Mouse (Mus musculus): ENCODE results near the gene Iqub. TPM values are rescaled to one million over a fixed set of nuclear protein-coding genes. Genes with fewer than 3 reads are reported as not detected.

The Iqub gene
- polyA plus RNA-seq (2015; fragmentation: Nextera tagmentation; extraction: Ambion mirVana), result 2.3 and 2.8 TPM in 2 replicates

GRCm38 (mm10) chr6:24514552-24515284 lies at the start of gene Iqub:
Gene Iqub, minus strand, starts transcription at chr6:24515067.
- peak within 1 kb of the TSS; percentile 48 for H3K4me2 ChIP-seq (ENCODE audit: low read length)
- peaks cover 7% of the 10 kb centered on the region for H3K4me1 ChIP-seq (ENCODE audit: control insufficient read depth, insufficient read depth, low read depth, low read length)
- 20% methylated on average over 13 of the region's 13 CpGs for WGBS
- peak within 1 kb of the TSS; percentile 19; the same call in 1 of the 2 replicates for H3K4me3 ChIP-seq (ENCODE audit: low read length)
- H3K27ac ChIP-seq (ENCODE audit: low read depth, low read length), result no peak within 1 kb of the TSS
- peak; percentile 96 for ATAC-seq
- no peaks in the 10 kb centered on the region for H3K27me3 ChIP-seq (replicated peaks; ENCODE audit: control insufficient read depth, insufficient read depth, low read length)
- peaks cover 9% of the 10 kb centered on the region for H3K36me3 ChIP-seq (ENCODE audit: control insufficient read depth, insufficient read depth, low read length)
- no peaks in the 10 kb centered on the region for H3K9me3 ChIP-seq (ENCODE audit: control insufficient read depth, low read length)
- H3K9ac ChIP-seq (ENCODE audit: low read depth, low read length), result peak within 1 kb of the TSS; percentile 49

GRCm38 (mm10) chr6:24564081-24564480 lies 49.2 kb upstream of the Iqub start:
- Histone ChIP-seq H3K27me3 (replicated peaks; ENCODE audit: control insufficient read depth, insufficient read depth, low read length) (no peaks in the 10 kb centered on the region), H3K4me3 (ENCODE audit: low read length) (no peak overlapping the region), H3K9me3 (ENCODE audit: control insufficient read depth, low read length) (no peaks in the 10 kb centered on the region), H3K4me1 (ENCODE audit: control insufficient read depth, insufficient read depth, low read depth, low read length) (no peaks in the 10 kb centered on the region), H3K4me2 (ENCODE audit: low read length) (no peak overlapping the region), H3K27ac (ENCODE audit: low read depth, low read length) (no peak overlapping the region), H3K9ac (ENCODE audit: low read depth, low read length) (no peak overlapping the region), H3K36me3 (ENCODE audit: control insufficient read depth, insufficient read depth, low read length) (no peaks in the 10 kb centered on the region)
- no peak for ATAC-seq
- 80% methylated on average over 9 of the region's 9 CpGs for WGBS

- no peak for ATAC-seq
- H3K4me3 ChIP-seq (ENCODE audit: low read length), result no peak overlapping the region
- H3K9ac ChIP-seq (ENCODE audit: low read depth, low read length), result no peak overlapping the region
- no peaks in the 10 kb centered on the region for H3K4me1 ChIP-seq (ENCODE audit: control insufficient read depth, insufficient read depth, low read depth, low read length)
- H3K9me3 ChIP-seq (ENCODE audit: control insufficient read depth, low read length), result no peaks in the 10 kb centered on the region
- H3K4me2 ChIP-seq (ENCODE audit: low read length), result no peak overlapping the region
- WGBS, result 85% methylated on average over 2 of the region's 2 CpGs
- no peak overlapping the region for H3K27ac ChIP-seq (ENCODE audit: low read depth, low read length)
- H3K27me3 ChIP-seq (replicated peaks; ENCODE audit: control insufficient read depth, insufficient read depth, low read length), result no peaks in the 10 kb centered on the region
- H3K36me3 ChIP-seq (ENCODE audit: control insufficient read depth, insufficient read depth, low read length), result no peaks in the 10 kb centered on the region
Measured at GRCm38 (mm10) chr6:24555488-24555887, 40.6 kb upstream of the Iqub start.

GRCm38 (mm10) chr6:24554427-24555086 lies 39.7 kb upstream of the Iqub start:
- Histone ChIP-seq H3K9ac (ENCODE audit: low read depth, low read length) (no peak overlapping the region), H3K9me3 (ENCODE audit: control insufficient read depth, low read length) (no peaks in the 10 kb centered on the region), H3K27ac (ENCODE audit: low read depth, low read length) (no peak overlapping the region), H3K36me3 (ENCODE audit: control insufficient read depth, insufficient read depth, low read length) (no peaks in the 10 kb centered on the region), H3K4me3 (ENCODE audit: low read length) (no peak overlapping the region), H3K27me3 (replicated peaks; ENCODE audit: control insufficient read depth, insufficient read depth, low read length) (no peaks in the 10 kb centered on the region), H3K4me1 (ENCODE audit: control insufficient read depth, insufficient read depth, low read depth, low read length) (no peaks in the 10 kb centered on the region), H3K4me2 (ENCODE audit: low read length) (no peak overlapping the region)
- 77% methylated on average over 11 of the region's 11 CpGs for WGBS
- no peak for ATAC-seq

GRCm38 (mm10) chr6:24552046-24552445 lies 37.2 kb upstream of the Iqub start:
- no peak overlapping the region for H3K27ac ChIP-seq (ENCODE audit: low read depth, low read length)
- no peaks in the 10 kb centered on the region for H3K9me3 ChIP-seq (ENCODE audit: control insufficient read depth, low read length)
- H3K4me2 ChIP-seq (ENCODE audit: low read length), result no peak overlapping the region
- 82% methylated on average over 7 of the region's 7 CpGs for WGBS
- no peak overlapping the region for H3K9ac ChIP-seq (ENCODE audit: low read depth, low read length)
- no peak overlapping the region for H3K4me3 ChIP-seq (ENCODE audit: low read length)
- no peaks in the 10 kb centered on the region for H3K36me3 ChIP-seq (ENCODE audit: control insufficient read depth, insufficient read depth, low read length)
- H3K27me3 ChIP-seq (replicated peaks; ENCODE audit: control insufficient read depth, insufficient read depth, low read length), result no peaks in the 10 kb centered on the region
- no peak for ATAC-seq
- no peaks in the 10 kb centered on the region for H3K4me1 ChIP-seq (ENCODE audit: control insufficient read depth, insufficient read depth, low read depth, low read length)

GRCm38 (mm10) chr6:24549801-24550200 lies 34.9 kb upstream of the Iqub start:
- WGBS, result 94% methylated on average over 2 of the region's 2 CpGs

GRCm38 (mm10) chr6:24546716-24547420 lies 32.0 kb upstream of the Iqub start:
- no peaks in the 10 kb centered on the region for H3K27me3 ChIP-seq (replicated peaks; ENCODE audit: control insufficient read depth, insufficient read depth, low read length)
- H3K4me3 ChIP-seq (ENCODE audit: low read length), result no peak overlapping the region
- H3K9me3 ChIP-seq (ENCODE audit: control insufficient read depth, low read length), result no peaks in the 10 kb centered on the region
- no peak overlapping the region for H3K4me2 ChIP-seq (ENCODE audit: low read length)
- ATAC-seq, result no peak
- no peak overlapping the region for H3K9ac ChIP-seq (ENCODE audit: low read depth, low read length)
- H3K4me1 ChIP-seq (ENCODE audit: control insufficient read depth, insufficient read depth, low read depth, low read length), result no peaks in the 10 kb centered on the region
- WGBS, result 73% methylated on average over 1 of the region's 1 CpGs
- H3K27ac ChIP-seq (ENCODE audit: low read depth, low read length), result no peak overlapping the region
- no peaks in the 10 kb centered on the region for H3K36me3 ChIP-seq (ENCODE audit: control insufficient read depth, insufficient read depth, low read length)

More at GRCm38 (mm10) chr6:24549801-24550200, 34.9 kb upstream of the Iqub start:
- no peaks in the 10 kb centered on the region for H3K36me3 ChIP-seq (ENCODE audit: control insufficient read depth, insufficient read depth, low read length)
- H3K4me2 ChIP-seq (ENCODE audit: low read length), result no peak overlapping the region
- H3K4me1 ChIP-seq (ENCODE audit: control insufficient read depth, insufficient read depth, low read depth, low read length), result no peaks in the 10 kb centered on the region
- no peak for ATAC-seq
- no peak overlapping the region for H3K9ac ChIP-seq (ENCODE audit: low read depth, low read length)
- no peaks in the 10 kb centered on the region for H3K9me3 ChIP-seq (ENCODE audit: control insufficient read depth, low read length)
- H3K4me3 ChIP-seq (ENCODE audit: low read length), result no peak overlapping the region
- H3K27ac ChIP-seq (ENCODE audit: low read depth, low read length), result no peak overlapping the region
- no peaks in the 10 kb centered on the region for H3K27me3 ChIP-seq (replicated peaks; ENCODE audit: control insufficient read depth, insufficient read depth, low read length)

GRCm38 (mm10) chr6:24543119-24543591 lies 28.3 kb upstream of the Iqub start:
- WGBS, result 62% methylated on average over 6 of the region's 6 CpGs
- no peak overlapping the region for H3K9ac ChIP-seq (ENCODE audit: low read depth, low read length)
- ATAC-seq, result no peak
- no peak overlapping the region for H3K27ac ChIP-seq (ENCODE audit: low read depth, low read length)
- H3K4me2 ChIP-seq (ENCODE audit: low read length), result no peak overlapping the region
- H3K36me3 ChIP-seq (ENCODE audit: control insufficient read depth, insufficient read depth, low read length), result no peaks in the 10 kb centered on the region
- no peak overlapping the region for H3K4me3 ChIP-seq (ENCODE audit: low read length)
- H3K9me3 ChIP-seq (ENCODE audit: control insufficient read depth, low read length), result no peaks in the 10 kb centered on the region
- no peaks in the 10 kb centered on the region for H3K27me3 ChIP-seq (replicated peaks; ENCODE audit: control insufficient read depth, insufficient read depth, low read length)
- no peaks in the 10 kb centered on the region for H3K4me1 ChIP-seq (ENCODE audit: control insufficient read depth, insufficient read depth, low read depth, low read length)

GRCm38 (mm10) chr6:24542393-24542792 lies 27.5 kb upstream of the Iqub start:
- no peaks in the 10 kb centered on the region for H3K27me3 ChIP-seq (replicated peaks; ENCODE audit: control insufficient read depth, insufficient read depth, low read length)
- no peak for ATAC-seq
- H3K4me1 ChIP-seq (ENCODE audit: control insufficient read depth, insufficient read depth, low read depth, low read length), result no peaks in the 10 kb centered on the region

More at GRCm38 (mm10) chr6:24542393-24542792, 27.5 kb upstream of the Iqub start:
- Histone ChIP-seq H3K27ac (ENCODE audit: low read depth, low read length) (no peak overlapping the region), H3K9ac (ENCODE audit: low read depth, low read length) (no peak overlapping the region), H3K4me2 (ENCODE audit: low read length) (no peak overlapping the region), H3K9me3 (ENCODE audit: control insufficient read depth, low read length) (no peaks in the 10 kb centered on the region), H3K4me3 (ENCODE audit: low read length) (no peak overlapping the region), H3K36me3 (ENCODE audit: control insufficient read depth, insufficient read depth, low read length) (no peaks in the 10 kb centered on the region)

Measured in hindbrain, embryonic 16.5 days (tissue).